Mouse (Mus musculus) small intestine, adult 2 months (tissue): ENCODE measurements around the gene Rnasek.

ENCODE experiments used
- CTCF ChIP-seq: fragments of 200-500 bp; IDR thresholded peaks from 2 replicates; pipeline ENCODE4 v1.5.1; 2012; ENCODE audit warnings: low read depth, mild to moderate bottlenecking, control low read depth, inconsistent platforms, low read length, moderate library complexity, mixed read lengths; ENCODE audit not compliant: insufficient replicate concordance, insufficient read length; ENCODE audit errors: extremely low read depth
- POLR2A ChIP-seq: fragments of 200-500 bp; IDR thresholded peaks from 2 replicates; pipeline ENCODE4 v1.6.1; 2012; ENCODE audit warnings: low read depth, mild to moderate bottlenecking, control low read depth, inconsistent platforms, low read length, moderate library complexity

GRCm38 (mm10) chr11:70215301-70215700, 24.3 kb downstream of the Rnasek start:
- TF ChIP-seq POLR2A (no peak), CTCF (no peak)
